Mouse (Mus musculus) ovary, adult 18-20 months (tissue): ENCODE data around the gene Hist1h2ah.
A peak's percentile ranks its signal among the peaks of the same experiment; 100 is the strongest.
"Not testable (repeated sequence)": the region's sequence is repeated elsewhere in the genome, so short reads cannot be mapped to it uniquely, and the experiment has no call there.

Source experiments
- DNase-seq: peaks from one replicate; pipeline ENCODE4 v3.0.0; 2022; ENCODE audit warnings: low spot score, mixed read lengths

The Hist1h2ah gene

GRCm38 (mm10) chr13:22035267-22036148 lies at the start of gene Hist1h2ah, which contains the start of gene Hist1h2bk:
Hist1h2ah (minus strand) TSS chr13:22035568.
Hist1h2bk (plus strand) TSS chr13:22035870.
- DNase-seq = peak; percentile 77

GRCm38 (mm10) chr13:22084140-22084539 lies 48.8 kb upstream of the Hist1h2ah start, which contains the start of gene Vmn1r188:
Vmn1r188 (plus strand) TSS chr13:22084440.
- DNase-seq = not testable (repeated sequence)

DNA sequence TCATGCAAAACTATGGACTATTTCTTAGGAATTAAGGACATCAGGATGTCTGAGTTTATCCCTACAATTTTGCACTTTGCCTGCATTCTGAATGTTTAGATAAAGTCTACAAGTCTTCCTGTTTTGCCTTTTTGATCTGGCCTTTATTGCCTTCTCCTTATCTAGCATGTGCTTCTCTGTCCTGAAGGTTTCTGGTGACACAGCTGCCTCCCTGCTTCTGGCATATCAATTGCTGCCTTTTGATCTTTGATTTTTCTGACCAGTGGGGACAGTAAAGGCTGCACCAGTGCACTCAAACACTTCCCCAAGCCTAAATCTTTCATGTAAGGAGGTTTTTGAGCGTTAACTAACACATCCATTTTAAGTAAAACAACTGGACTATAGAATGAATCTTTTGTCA lies 28.1 kb upstream of the Hist1h2ah start:
- DNase-seq = no peak

GRCm38 (mm10) chr13:22061422-22061821 lies 26.1 kb upstream of the Hist1h2ah start:
- DNase-seq = no peak

GRCm38 (mm10) chr13:22053754-22054153 lies 18.4 kb upstream of the Hist1h2ah start:
- DNase-seq = no peak

GRCm38 (mm10) chr13:22051523-22051859 lies 16.1 kb upstream of the Hist1h2ah start:
- DNase-seq = no peak

GRCm38 (mm10) chr13:22050591-22051522 lies 15.5 kb upstream of the Hist1h2ah start:
- DNase-seq = peak; percentile 86

- DNase-seq = no peak
These were observed 14.5 kb upstream of the Hist1h2ah start for GRCm38 (mm10) chr13:22049737-22050440.

GRCm38 (mm10) chr13:22049041-22049440 lies 13.7 kb upstream of the Hist1h2ah start:
- DNase-seq = no peak

DNA sequence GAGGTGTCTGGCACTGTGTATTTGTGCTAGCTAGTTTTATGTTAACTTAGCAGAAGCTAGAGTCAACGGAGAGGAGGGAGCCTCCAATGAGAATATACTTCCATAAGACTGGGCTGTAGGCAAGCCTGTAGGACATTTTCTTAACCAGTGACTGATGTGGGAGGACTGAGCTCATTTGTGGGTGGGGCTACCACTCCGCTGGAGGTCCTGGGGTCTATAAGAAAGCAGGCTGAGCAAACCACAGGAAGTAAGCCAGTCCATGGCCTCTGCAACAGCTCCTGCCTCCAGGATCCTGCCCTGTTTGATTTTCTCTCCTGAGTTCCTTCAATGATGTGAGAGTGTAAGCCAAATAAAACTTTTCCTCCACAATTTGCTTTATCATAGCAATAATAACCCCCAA lies 9.9 kb upstream of the Hist1h2ah start:
- no peak for DNase-seq

GRCm38 (mm10) chr13:22044432-22045155 lies 9.2 kb upstream of the Hist1h2ah start:
- DNase-seq = no peak

DNA sequence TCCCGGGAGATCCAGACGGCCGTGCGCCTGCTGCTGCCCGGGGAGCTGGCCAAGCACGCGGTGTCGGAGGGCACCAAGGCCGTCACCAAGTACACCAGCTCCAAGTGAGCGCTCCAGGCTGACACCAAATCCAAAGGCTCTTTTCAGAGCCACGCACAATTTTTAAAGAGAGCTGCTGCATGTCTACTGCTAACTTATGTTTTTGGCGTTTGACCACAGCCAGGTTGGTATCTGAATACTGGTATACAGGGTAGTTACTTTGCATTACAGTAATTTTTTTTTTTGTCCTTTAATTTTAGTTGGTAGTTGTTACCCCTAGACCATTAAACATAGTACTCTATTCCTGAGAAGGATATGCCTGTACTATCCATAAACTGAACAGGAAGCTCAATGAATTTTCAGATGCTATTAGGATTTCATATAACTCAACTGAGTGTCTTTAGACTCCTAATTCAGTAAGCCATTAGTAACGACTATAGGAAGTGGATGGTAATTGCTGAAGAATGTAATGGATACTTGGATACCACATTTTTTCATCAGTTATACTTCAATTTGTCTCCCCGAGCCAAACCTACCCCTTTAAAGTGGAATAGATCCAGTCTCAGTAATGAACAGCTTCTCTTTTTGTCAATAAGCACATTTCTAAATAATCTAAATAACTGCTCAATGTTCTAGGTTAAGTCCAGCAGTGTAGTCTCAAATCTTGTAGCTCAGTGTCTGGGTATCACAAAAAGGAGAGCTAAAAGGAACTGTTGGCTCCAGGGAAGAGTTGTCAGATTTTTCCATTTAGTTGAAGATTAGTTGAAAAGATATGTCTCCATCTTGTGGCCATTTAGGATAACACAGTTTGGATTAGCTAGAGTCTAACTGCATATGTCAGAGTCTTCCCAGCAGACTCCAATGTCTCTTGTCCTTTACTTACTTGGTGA lies 8.4 kb upstream of the Hist1h2ah start:
- no peak for DNase-seq

DNA sequence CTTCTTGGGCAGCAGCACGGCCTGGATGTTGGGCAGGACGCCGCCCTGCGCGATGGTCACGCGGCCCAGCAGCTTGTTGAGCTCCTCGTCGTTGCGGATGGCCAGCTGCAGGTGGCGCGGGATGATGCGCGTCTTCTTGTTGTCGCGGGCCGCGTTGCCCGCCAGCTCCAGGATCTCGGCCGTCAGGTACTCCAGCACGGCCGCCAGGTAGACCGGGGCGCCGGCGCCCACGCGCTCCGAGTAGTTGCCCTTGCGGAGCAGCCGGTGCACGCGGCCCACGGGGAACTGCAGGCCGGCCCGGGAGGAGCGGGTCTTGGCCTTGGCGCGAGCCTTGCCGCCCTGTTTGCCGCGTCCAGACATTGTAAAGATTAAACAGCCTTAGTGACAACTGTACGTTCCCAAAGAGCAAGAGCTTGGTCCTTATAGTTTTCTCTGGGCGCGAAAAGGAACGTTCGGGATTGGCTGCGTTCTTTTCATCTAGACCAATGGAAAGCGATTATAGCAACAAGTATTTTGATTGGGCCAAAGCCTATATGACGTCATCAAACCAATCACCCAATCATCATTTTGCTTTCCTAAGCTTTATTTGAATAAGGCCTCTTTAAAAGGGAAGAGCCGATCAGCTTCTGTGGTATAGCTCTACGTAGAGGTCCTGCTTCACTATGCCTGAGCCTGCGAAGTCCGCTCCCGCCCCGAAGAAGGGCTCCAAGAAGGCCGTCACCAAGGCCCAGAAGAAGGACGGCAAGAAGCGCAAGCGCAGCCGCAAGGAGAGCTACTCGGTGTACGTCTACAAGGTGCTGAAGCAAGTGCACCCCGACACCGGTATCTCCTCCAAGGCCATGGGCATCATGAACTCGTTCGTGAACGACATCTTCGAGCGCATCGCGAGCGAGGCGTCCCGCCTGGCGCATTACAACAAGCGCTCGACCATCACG lies 7.5 kb upstream of the Hist1h2ah start, which contains the start of the genes Hist1h2ag and Hist1h2bj:
Hist1h2ag (minus strand) TSS at position 377 of the 935 bp plus-strand sequence.
Hist1h2bj (plus strand) TSS at position 647 of the 935 bp plus-strand sequence.
- peak; percentile 82 for DNase-seq

DNA sequence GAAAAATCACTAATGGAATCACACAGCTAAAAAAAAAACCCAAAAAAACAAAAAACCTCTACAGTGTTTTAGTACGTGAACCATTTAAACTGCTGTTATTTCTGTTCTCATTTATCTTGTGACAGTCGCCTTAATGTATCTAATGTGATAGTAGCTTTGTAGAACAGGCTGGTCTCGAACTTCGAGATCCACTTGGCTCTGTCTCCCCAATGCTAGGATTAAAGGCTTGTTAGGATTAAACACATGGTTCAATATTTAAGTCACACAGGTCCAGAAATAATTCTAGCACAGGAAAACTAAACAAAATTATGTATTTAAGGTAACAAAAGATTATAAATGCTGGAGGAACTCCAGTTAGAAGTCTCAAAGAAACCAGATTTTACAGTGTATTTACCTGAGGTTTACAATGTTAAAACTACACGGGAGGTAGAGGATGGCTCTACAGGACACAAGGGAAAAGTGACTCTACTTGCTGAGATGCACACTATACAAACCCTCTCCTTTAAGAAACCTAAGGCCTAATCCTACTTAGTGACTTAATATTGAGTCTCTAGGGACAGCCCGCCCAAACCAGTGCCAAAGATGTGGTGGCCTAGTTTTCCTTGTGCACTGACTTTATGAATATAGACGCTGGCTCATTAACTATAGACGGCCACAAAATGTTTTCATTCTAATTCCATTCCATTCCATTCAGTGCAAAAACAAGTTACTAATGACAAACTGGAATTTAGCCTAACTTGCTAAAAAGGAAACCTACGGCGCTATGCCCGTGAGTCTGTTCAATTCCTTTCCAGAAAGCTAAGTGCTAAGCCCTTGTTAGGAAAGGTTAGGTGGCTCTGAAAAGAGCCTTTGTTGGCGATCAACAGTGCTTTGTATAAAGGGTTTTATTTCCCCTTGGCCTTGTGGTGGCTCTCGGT lies 6.5 kb upstream of the Hist1h2ah start:
- DNase-seq = no peak

DNA sequence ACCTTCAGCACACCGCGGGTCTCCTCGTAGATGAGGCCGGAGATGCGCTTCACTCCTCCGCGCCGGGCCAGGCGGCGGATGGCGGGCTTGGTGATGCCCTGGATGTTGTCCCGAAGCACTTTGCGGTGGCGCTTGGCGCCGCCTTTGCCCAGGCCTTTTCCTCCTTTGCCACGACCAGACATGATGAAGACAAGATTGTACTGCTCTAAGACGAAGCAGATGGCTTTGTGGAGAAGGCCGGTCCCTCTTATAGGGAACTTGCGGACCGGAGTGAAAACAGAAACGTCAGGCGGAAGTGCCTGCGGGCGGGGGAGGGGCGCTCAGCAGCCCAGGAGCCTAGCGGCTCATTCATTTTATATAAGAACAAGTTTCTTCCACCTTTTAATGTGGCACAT lies 5.8 kb upstream of the Hist1h2ah start, which contains the start of gene Hist1h4i:
Hist1h4i (minus strand) TSS at position 221 of the 395 bp plus-strand sequence.
- peak; percentile 90 for DNase-seq

GRCm38 (mm10) chr13:22040464-22041141 lies 5.2 kb upstream of the Hist1h2ah start:
- no peak for DNase-seq

DNA sequence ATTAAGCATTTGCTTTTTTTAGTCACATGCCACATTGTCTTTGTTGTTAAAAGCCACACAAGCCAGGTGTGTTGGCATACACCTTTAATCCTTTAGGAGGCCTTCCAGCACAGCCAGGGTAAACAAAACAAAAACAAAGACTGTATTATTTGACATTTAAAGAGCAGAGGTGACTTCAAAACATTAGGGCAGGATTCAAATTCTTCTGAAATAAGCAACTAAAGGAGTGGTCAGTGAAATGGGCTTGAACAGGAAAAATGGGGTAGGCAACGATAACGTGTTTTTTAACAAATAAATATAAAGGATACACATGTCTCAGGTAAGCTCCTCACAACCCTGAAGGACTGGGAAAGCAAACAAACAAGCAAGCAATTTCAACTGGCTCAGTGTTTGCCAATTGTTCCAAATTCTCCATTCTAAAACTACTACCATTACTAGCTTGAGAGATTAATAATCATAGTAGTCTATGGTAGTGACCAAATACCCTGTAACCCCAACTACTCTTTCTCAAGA lies 4.6 kb upstream of the Hist1h2ah start:
- DNase-seq = no peak
